Mouse (Mus musculus): ENCODE measurements at regions not wholly inside any gene's neighbourhood (a gene's known extent, or its start where the extent isn't known, plus 50 kb on each side); places are given as distances from the start of the nearest gene placed in this dataset.
A peak's percentile ranks its signal among the peaks of the same experiment; 100 is the strongest.

GRCm38 (mm10) chr13:97598507-97599431, 161.7 kb downstream of the Gm10260 start:
- no peak for ATAC-seq (ENCODE audit: low FRiP score)
- no peak overlapping the region for H3K9ac ChIP-seq
- 73% methylated on average over 15 of the region's 15 CpGs for WGBS
- H3K4me1 ChIP-seq (replicated peaks): peaks cover 17% of the 10 kb centered on the region
- H3K9me3 ChIP-seq: no peaks in the 10 kb centered on the region
- no peaks in the 10 kb centered on the region for H3K36me3 ChIP-seq
- H3K27me3 ChIP-seq: no peaks in the 10 kb centered on the region
- peak overlapping the region; percentile 13; the same call in 1 of the 2 replicates for H3K27ac ChIP-seq
- H3K4me2 ChIP-seq: no peak overlapping the region
- no peak overlapping the region for H3K4me3 ChIP-seq

- 92% methylated on average over 4 of the region's 4 CpGs for WGBS
Measured at GRCm38 (mm10) chr13:97594851-97595250, 165.6 kb downstream of the Gm10260 start.

GRCm38 (mm10) chr13:97589626-97590025, 170.8 kb downstream of the Gm10260 start:
- Histone ChIP-seq H3K4me1 (replicated peaks) (peaks cover 6% of the 10 kb centered on the region; the same call in 1 of the 2 replicates), H3K27ac (no peak overlapping the region), H3K9me3 (no peaks in the 10 kb centered on the region), H3K36me3 (no peaks in the 10 kb centered on the region), H3K27me3 (no peaks in the 10 kb centered on the region), H3K4me3 (no peak overlapping the region), H3K4me2 (no peak overlapping the region), H3K9ac (no peak overlapping the region)
- ATAC-seq (ENCODE audit: low FRiP score): no peak
- WGBS: 87% methylated on average over 8 of the region's 8 CpGs

More at GRCm38 (mm10) chr13:97594851-97595250, 165.6 kb downstream of the Gm10260 start:
- Histone ChIP-seq H3K27me3 (no peaks in the 10 kb centered on the region), H3K9me3 (no peaks in the 10 kb centered on the region), H3K4me2 (no peak overlapping the region), H3K4me1 (replicated peaks) (peaks cover 10% of the 10 kb centered on the region), H3K4me3 (no peak overlapping the region), H3K9ac (no peak overlapping the region), H3K27ac (no peak overlapping the region), H3K36me3 (no peaks in the 10 kb centered on the region)
- no peak for ATAC-seq (ENCODE audit: low FRiP score)

- WGBS: 36% methylated on average over 1 of the region's 1 CpGs
- ATAC-seq (ENCODE audit: low FRiP score): no peak
- H3K4me1 ChIP-seq (replicated peaks): peaks cover 6% of the 10 kb centered on the region; the same call in 1 of the 2 replicates
Measured at GRCm38 (mm10) chr13:97588085-97588484, 172.3 kb downstream of the Gm10260 start.

GRCm38 (mm10) chr13:97587088-97587487, 173.3 kb downstream of the Gm10260 start:
- WGBS: 77% methylated on average over 1 of the region's 1 CpGs

More at GRCm38 (mm10) chr13:97588085-97588484, 172.3 kb downstream of the Gm10260 start:
- no peak overlapping the region for H3K4me3 ChIP-seq
- no peaks in the 10 kb centered on the region for H3K27me3 ChIP-seq
- H3K9me3 ChIP-seq: no peaks in the 10 kb centered on the region
- no peak overlapping the region for H3K27ac ChIP-seq
- H3K9ac ChIP-seq: no peak overlapping the region
- no peaks in the 10 kb centered on the region for H3K36me3 ChIP-seq
- H3K4me2 ChIP-seq: no peak overlapping the region

GRCm38 (mm10) chr13:97584045-97584444, 176.4 kb downstream of the Gm10260 start:
- no peaks in the 10 kb centered on the region for H3K27me3 ChIP-seq
- no peaks in the 10 kb centered on the region for H3K36me3 ChIP-seq
- H3K9ac ChIP-seq: no peak overlapping the region
- H3K4me1 ChIP-seq (replicated peaks): peaks cover 6% of the 10 kb centered on the region; the same call in 1 of the 2 replicates
- H3K27ac ChIP-seq: no peak overlapping the region
- WGBS: 77% methylated on average over 4 of the region's 4 CpGs
- no peak overlapping the region for H3K4me3 ChIP-seq
- no peak for ATAC-seq (ENCODE audit: low FRiP score)
- no peaks in the 10 kb centered on the region for H3K9me3 ChIP-seq
- no peak overlapping the region for H3K4me2 ChIP-seq

More at GRCm38 (mm10) chr13:97587088-97587487, 173.3 kb downstream of the Gm10260 start:
- H3K27ac ChIP-seq: no peak overlapping the region
- H3K4me2 ChIP-seq: no peak overlapping the region
- H3K4me1 ChIP-seq (replicated peaks): peaks cover 6% of the 10 kb centered on the region; the same call in 1 of the 2 replicates
- no peak overlapping the region for H3K9ac ChIP-seq
- ATAC-seq (ENCODE audit: low FRiP score): no peak
- no peaks in the 10 kb centered on the region for H3K9me3 ChIP-seq
- no peaks in the 10 kb centered on the region for H3K36me3 ChIP-seq
- H3K27me3 ChIP-seq: no peaks in the 10 kb centered on the region
- H3K4me3 ChIP-seq: no peak overlapping the region

- H3K27ac ChIP-seq: no peak overlapping the region
- no peaks in the 10 kb centered on the region for H3K27me3 ChIP-seq
- WGBS: 88% methylated on average over 4 of the region's 4 CpGs
- H3K9me3 ChIP-seq: no peaks in the 10 kb centered on the region
- H3K9ac ChIP-seq: no peak overlapping the region
- H3K4me3 ChIP-seq: no peak overlapping the region
- no peak overlapping the region for H3K4me2 ChIP-seq
- ATAC-seq (ENCODE audit: low FRiP score): no peak
- H3K4me1 ChIP-seq (replicated peaks): peaks cover 10% of the 10 kb centered on the region
- H3K36me3 ChIP-seq: no peaks in the 10 kb centered on the region
Measured at GRCm38 (mm10) chr13:97581380-97581779, 179.1 kb downstream of the Gm10260 start.

GRCm38 (mm10) chr13:97580241-97580874, 180.1 kb downstream of the Gm10260 start:
- Histone ChIP-seq H3K4me3 (no peak overlapping the region), H3K9me3 (no peaks in the 10 kb centered on the region), H3K4me1 (replicated peaks) (peaks cover 10% of the 10 kb centered on the region), H3K27ac (0 out of 2 replicates have a peak overlapping the region, but pooled peaks have one; percentile 8), H3K27me3 (no peaks in the 10 kb centered on the region), H3K36me3 (no peaks in the 10 kb centered on the region), H3K9ac (no peak overlapping the region), H3K4me2 (no peak overlapping the region)
- no peak for ATAC-seq (ENCODE audit: low FRiP score)
- 12% methylated on average over 3 of the region's 3 CpGs for WGBS

GRCm38 (mm10) chr13:97578595-97578994, 181.8 kb downstream of the Gm10260 start:
- Histone ChIP-seq H3K36me3 (no peaks in the 10 kb centered on the region), H3K9me3 (no peaks in the 10 kb centered on the region), H3K4me2 (no peak overlapping the region), H3K27me3 (no peaks in the 10 kb centered on the region), H3K27ac (no peak overlapping the region), H3K9ac (no peak overlapping the region), H3K4me1 (replicated peaks) (peaks cover 10% of the 10 kb centered on the region), H3K4me3 (no peak overlapping the region)
- 87% methylated on average over 5 of the region's 5 CpGs for WGBS
- ATAC-seq (ENCODE audit: low FRiP score): no peak

GRCm38 (mm10) chr13:97577081-97577785, 183.2 kb downstream of the Gm10260 start:
- no peak overlapping the region for H3K4me2 ChIP-seq
- no peak overlapping the region for H3K4me3 ChIP-seq
- no peak overlapping the region for H3K9ac ChIP-seq
- H3K4me1 ChIP-seq (replicated peaks): peaks cover 14% of the 10 kb centered on the region
- 48% methylated on average over 9 of the region's 9 CpGs for WGBS
- H3K9me3 ChIP-seq: no peaks in the 10 kb centered on the region
- H3K27me3 ChIP-seq: no peaks in the 10 kb centered on the region
- peak overlapping the region; percentile 37 for H3K27ac ChIP-seq
- no peak for ATAC-seq (ENCODE audit: low FRiP score)
- H3K36me3 ChIP-seq: no peaks in the 10 kb centered on the region

GRCm38 (mm10) chr13:97573601-97574000, 186.8 kb downstream of the Gm10260 start:
- Histone ChIP-seq H3K36me3 (no peaks in the 10 kb centered on the region), H3K27me3 (no peaks in the 10 kb centered on the region), H3K4me1 (replicated peaks) (peaks cover 15% of the 10 kb centered on the region), H3K4me3 (no peak overlapping the region), H3K9ac (no peak overlapping the region), H3K27ac (no peak overlapping the region), H3K4me2 (no peak overlapping the region), H3K9me3 (no peaks in the 10 kb centered on the region)
- 17% methylated on average over 3 of the region's 3 CpGs for WGBS
- ATAC-seq (ENCODE audit: low FRiP score): no peak

GRCm38 (mm10) chr13:97572352-97572751, 188.1 kb downstream of the Gm10260 start:
- no peaks in the 10 kb centered on the region for H3K27me3 ChIP-seq
- no peaks in the 10 kb centered on the region for H3K36me3 ChIP-seq
- no peak for ATAC-seq (ENCODE audit: low FRiP score)
- H3K4me3 ChIP-seq: no peak overlapping the region
- 46% methylated on average over 3 of the region's 3 CpGs for whole genome bisulfite sequencing
- H3K4me2 ChIP-seq: no peak overlapping the region
- H3K9me3 ChIP-seq: no peaks in the 10 kb centered on the region
- no peak overlapping the region for H3K9ac ChIP-seq
- no peak overlapping the region for H3K27ac ChIP-seq
- H3K4me1 ChIP-seq (replicated peaks): peaks cover 13% of the 10 kb centered on the region
